Mouse (Mus musculus) activated CD4-positive, CD25-positive, alpha-beta regulatory T cell, adult 4 months (primary cell): ENCODE results near the gene Rab36. TPM values are rescaled to one million over a fixed set of nuclear protein-coding genes. Genes with fewer than 3 reads are reported as not detected.

Source experiments
- ATAC-seq: one replicate; pipeline ENCODE4 v1.8.0; 2017
- polyA plus RNA-seq, 2 experiments: library from polyadenylated mRNA; unstranded; fragments of 100-300 nt; shearing (Covaris generic); gene quantifications; one replicate each; pipeline ENCODE4 v1.2.1; 2017

Rab36 gene
- polyA plus RNA-seq, 2 experiments from 2014 or later = 0.19 to 0.60 TPM

DNA sequence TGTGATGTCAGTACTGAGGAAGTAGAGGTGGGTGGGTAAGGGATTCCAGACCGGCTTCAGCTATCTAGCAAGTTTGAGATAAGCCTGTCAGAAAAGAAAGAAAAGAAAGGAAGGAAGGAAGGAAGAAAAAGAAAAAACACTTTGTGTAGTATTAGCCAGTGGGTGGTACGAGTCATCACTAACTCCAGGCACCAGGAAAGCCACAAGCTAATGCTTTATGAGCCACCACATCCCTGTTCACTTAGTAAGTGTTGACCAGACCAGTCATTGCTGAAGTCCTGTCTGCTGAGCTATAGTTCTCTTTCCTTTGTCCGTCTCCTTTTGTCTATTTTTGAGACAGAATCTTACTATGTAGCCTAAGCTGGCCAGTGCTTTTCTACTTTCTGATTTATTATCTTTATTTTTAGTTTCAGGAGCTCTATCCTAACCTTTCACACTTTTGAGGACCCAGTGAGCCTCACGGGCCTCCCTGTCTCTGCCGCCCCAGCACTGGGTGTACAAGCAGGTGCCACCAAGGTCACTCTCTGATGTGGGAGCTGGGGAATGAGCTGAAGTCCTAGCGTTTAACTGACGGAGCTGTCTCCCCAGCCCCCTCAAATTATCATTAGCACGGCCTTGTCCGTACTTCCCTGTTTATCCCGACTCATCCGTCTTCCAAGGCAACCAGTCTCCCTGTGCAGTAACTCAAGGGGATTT lies 33.6 kb downstream of the Rab36 start:
- ATAC-seq = no peak

GRCm38 (mm10) chr10:75075665-75076064 lies 38.8 kb downstream of the Rab36 start:
- no peak for ATAC-seq

DNA sequence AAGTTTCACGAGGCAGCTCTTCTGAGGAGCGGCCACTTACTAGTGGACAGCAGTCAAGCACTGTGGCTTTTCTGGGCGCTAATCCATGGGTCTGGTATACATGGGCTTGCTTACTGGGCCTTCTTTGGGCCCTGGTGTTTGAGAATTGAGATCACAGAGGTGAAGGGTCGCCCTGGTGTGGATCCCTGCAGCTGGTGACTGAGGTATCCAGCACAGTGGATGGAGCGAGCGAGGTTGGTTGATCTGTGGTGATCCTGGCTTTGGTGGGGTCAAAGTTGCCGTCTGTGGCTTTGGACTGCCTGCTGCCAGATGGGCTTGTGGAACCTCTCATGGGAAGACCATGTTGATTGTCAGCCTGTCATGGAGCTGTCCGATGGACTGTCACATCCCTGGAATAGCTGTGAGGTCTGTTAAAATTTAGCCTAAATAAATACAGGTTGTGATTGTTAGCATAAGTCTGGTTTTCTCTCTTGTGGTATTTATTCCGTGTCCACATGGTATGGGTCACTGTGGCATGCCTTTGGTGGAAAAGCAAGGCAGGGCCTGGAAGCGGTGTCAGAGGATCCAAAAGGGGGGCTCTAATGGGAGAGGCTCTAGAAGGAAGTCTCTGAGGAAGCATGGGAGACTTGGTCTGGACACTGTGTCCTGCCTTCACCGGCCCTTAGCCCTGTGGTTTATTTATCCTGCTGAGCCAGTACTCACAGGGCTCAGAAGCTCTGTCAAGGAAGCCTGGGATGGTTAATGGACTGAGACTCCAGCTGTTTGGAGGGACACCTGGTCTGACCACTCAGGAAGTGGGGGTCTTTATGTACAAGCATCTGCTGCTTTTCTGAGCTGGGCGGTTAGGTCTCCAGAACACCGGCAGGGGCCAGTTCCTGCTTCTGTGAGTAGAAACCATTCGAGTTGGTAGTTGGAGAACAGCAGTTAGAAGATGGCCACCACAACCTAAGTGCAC lies 41.6 kb downstream of the Rab36 start:
- no peak for ATAC-seq

DNA sequence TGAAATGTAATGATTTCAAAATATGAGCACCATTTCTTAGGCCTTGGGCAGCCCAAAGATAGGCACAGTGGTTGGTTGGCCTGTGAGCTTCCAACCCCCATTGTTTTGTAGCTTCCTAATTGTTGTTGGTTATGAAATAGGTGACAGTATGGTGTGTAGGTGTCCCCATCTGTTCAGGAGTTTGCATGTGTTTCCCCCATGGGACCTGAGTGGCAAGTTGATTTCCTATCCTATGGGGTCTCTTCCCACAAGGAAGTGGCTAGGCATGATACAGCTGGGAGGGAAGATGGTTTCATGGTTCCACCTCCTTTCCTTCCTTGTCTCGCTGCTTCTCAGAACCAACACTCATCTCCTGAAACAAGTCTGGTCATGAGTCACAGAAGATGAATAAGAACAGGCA lies 48.5 kb downstream of the Rab36 start:
- ATAC-seq = no peak

- ATAC-seq = no peak
These were observed 51.6 kb downstream of the Rab36 start for GRCm38 (mm10) chr10:75088471-75088870.

DNA sequence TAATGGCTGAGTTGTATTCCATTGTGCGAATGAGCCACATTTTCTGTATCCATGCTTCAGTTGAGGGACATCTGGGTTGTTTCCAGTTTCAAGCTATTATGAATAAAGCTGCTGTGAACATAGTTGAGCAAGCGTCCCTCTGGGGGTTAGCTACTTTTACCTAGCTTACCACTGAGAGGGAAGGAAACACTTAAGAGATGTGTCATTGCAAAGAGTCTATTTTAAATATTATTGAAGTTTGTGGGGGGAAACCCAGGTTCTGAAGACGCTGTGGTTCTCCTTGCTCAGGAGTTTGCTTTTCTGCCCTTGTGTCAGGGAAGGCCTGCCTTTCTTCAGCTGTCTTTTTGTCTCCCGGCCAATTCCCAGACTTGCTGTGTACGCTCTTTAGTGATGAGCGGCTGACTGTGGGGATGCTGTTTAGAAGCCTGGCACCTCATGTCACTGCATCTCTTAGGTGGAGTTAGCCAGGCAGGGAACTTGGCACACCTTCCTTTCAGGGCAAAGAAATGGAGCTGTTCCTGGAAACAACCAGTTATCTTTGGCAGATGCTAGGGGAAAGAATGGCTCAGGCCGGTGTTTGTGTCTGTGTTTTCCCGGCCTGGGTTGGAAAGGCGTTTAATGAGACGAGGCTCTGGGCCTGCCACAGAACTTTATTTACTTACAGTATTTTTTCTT lies 54.8 kb downstream of the Rab36 start:
- ATAC-seq = no peak

GRCm38 (mm10) chr10:75093252-75093987 lies 56.6 kb downstream of the Rab36 start:
- no peak for ATAC-seq

GRCm38 (mm10) chr10:75094338-75094737 lies 57.5 kb downstream of the Rab36 start:
- ATAC-seq = no peak

- ATAC-seq = no peak
These were observed 58.4 kb downstream of the Rab36 start for GRCm38 (mm10) chr10:75095216-75095615.

GRCm38 (mm10) chr10:75098446-75099183 lies 61.8 kb downstream of the Rab36 start:
- no peak for ATAC-seq

GRCm38 (mm10) chr10:75100298-75100697 lies 63.4 kb downstream of the Rab36 start:
- no peak for ATAC-seq

DNA sequence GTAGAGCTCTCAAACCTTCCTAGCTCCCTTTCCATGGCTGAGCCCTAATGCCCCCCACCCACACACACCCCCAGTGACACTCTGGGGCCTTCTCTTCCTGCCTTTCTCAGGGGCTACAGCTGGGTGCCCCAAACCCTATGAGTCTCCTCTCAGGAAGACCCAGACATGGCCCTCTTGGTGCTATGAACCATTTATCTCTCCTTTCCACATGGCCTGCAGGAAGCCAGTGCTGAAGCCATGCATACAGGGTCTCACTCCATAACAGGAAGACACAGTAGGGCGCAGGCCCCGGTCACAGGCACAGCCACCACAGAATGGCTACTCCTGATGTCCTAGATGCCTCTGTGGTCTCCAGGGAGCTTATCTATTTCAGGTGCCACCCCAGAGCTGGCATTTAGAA lies 66.6 kb downstream of the Rab36 start:
- ATAC-seq = no peak

Other genes starting within 250 kb of the Rab36 start
- gene Gnaz, start 69.9 kb upstream of the Rab36 start, polyA plus RNA-seq = not detected
- gene Rsph14, start 4.5 kb upstream of the Rab36 start, polyA plus RNA-seq = not detected
- 1 to 10 TPM; 3.7 to 4.6 TPM for gene Bcr, start 23.5 kb downstream of the Rab36 start, polyA plus RNA-seq
- 10 to 100 TPM; 10.4 to 14.0 TPM for gene Specc1l, start 175.0 kb downstream of the Rab36 start, polyA plus RNA-seq